Comparison of ENCODE assay signal across 8 mouse cellular contexts in the genomic region with DNA sequence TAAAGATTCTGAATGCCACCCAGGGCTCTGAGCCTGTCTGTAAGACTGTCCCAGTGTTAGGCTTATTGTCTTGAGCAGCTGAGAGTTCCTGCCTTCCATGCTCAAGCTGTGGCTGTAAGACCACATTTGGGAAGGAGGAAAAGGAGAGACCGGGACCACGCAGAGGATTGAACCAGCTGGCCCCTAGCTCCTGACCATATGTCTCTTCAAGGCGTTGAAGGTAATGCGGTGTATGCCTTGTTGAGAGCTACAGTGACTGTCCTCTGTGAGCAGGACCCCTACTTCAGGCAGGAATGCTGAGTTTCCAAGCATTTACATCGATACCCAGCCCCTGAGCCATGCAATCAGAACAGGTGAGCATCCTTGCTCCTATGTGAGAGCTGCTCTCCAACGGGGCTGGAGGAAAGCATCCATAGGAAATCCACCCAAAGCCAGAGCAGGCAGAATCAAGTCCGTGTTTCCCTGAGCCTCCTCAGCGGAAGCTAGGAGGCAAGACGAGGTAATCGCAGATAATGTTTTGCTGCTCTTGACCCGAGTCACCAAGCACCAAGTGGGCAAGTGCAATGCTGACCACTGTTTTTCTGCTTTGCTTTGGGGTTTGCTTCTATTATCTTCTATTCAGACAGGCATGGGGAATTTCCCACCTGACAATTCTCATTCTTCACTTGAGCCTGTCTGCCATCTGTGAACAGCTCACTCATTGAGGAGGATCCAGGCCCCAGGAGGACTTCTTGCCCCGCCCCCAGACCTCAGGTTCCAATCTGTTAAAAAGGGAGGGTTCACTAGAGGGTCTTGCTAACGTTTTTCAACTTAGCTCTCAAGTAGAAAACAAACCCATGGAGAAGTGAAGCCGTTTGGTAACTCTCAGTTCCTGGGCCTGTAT. TPM values are rescaled to one million over a fixed set of nuclear protein-coding genes. Genes with fewer than 3 reads are reported as not detected.
DNase-seq lines count a peak whose midpoint lies in the region; ATAC-seq lines count a peak whose summit lies in the region.

No protein-coding gene starts in this region.

- DNase-seq in heart, adult 11 months, result no peak
- DNase-seq in midbrain, embryonic 10.5 days (ENCODE audit: low spot score), result peak; percentile 47
- DNase-seq in gastrocnemius, postnatal 25 days, result no peak
- no peak for DNase-seq in urinary bladder, postnatal 4 days (ENCODE audit: low spot score in 2 of 2)

- H3K27ac ChIP-seq in heart, embryonic 15.5 days, result peak overlapping the region; percentile 25; the same call in 1 of the 2 replicates
- H3K27ac ChIP-seq in brown adipose tissue, adult 24 weeks (replicated peaks; ENCODE audit: low read depth, low read length), result no peak overlapping the region
- H3K27ac ChIP-seq in forebrain, embryonic 12.5 days, result peak overlapping the region; percentile 81
- peak overlapping the region; percentile 99 for H3K27ac ChIP-seq in midbrain, embryonic 10.5 days (replicated peaks)

- peak overlapping the region; percentile 36 for H3K9ac ChIP-seq in heart, embryonic 15.5 days
- H3K9ac ChIP-seq in forebrain, embryonic 12.5 days, result peak overlapping the region; percentile 38

- ATAC-seq in heart, embryonic 15.5 days (replicated peaks; ENCODE audit: insufficient number of reproducible peaks, insufficient read depth, low FRiP score, low read depth), result no peak
- peak; percentile 27; the same call in 1 of the 2 replicates for ATAC-seq in forebrain, embryonic 12.5 days (ENCODE audit: low FRiP score)
- no peak for ATAC-seq in megakaryocyte progenitor cell, adult 5-6 weeks (replicated peaks; ENCODE audit: poor library complexity)

- peak overlapping the region; percentile 92 for H3K4me3 ChIP-seq in heart, embryonic 15.5 days
- H3K4me3 ChIP-seq in brown adipose tissue, adult 24 weeks (ENCODE audit: insufficient read depth, low read depth, low read length), result peak overlapping the region; percentile 11; the same call in 1 of the 2 replicates
- H3K4me3 ChIP-seq in forebrain, embryonic 12.5 days (replicated peaks), result peak overlapping the region; percentile 80
- peak overlapping the region; percentile 94 for H3K4me3 ChIP-seq in midbrain, embryonic 10.5 days

- no peaks in the 10 kb centered on the region for H3K27me3 ChIP-seq in heart, embryonic 15.5 days
- H3K27me3 ChIP-seq in forebrain, embryonic 12.5 days, result no peaks in the 10 kb centered on the region
- H3K27me3 ChIP-seq in midbrain, embryonic 10.5 days (ENCODE audit: low read depth, poor library complexity, severe bottlenecking), result no peaks in the 10 kb centered on the region

- peaks cover 62% of the 10 kb centered on the region for H3K4me1 ChIP-seq in heart, embryonic 15.5 days (replicated peaks)
- peaks cover 3% of the 10 kb centered on the region for H3K4me1 ChIP-seq in brown adipose tissue, adult 24 weeks (ENCODE audit: control insufficient read depth, insufficient read depth, insufficient read length, low read length)
- H3K4me1 ChIP-seq in forebrain, embryonic 12.5 days, result peaks cover 60% of the 10 kb centered on the region
- H3K4me1 ChIP-seq in midbrain, embryonic 10.5 days, result peaks cover 75% of the 10 kb centered on the region

- H3K4me2 ChIP-seq in heart, embryonic 15.5 days, result peak overlapping the region; percentile 85
- peak overlapping the region; percentile 84 for H3K4me2 ChIP-seq in forebrain, embryonic 12.5 days

- H3K9me3 ChIP-seq in heart, embryonic 15.5 days (replicated peaks), result no peaks in the 10 kb centered on the region
- H3K9me3 ChIP-seq in forebrain, embryonic 12.5 days, result no peaks in the 10 kb centered on the region
- no peaks in the 10 kb centered on the region for H3K9me3 ChIP-seq in midbrain, embryonic 10.5 days (replicated peaks)

- WGBS in heart, embryonic 15.5 days, result 40% methylated on average over 14 of the region's 14 CpGs
- 40% methylated on average over 14 of the region's 14 CpGs for WGBS in forebrain, embryonic 12.5 days
- WGBS in midbrain, embryonic 10.5 days, result 52% methylated on average over 14 of the region's 14 CpGs

- no peaks in the 10 kb centered on the region for H3K36me3 ChIP-seq in heart, embryonic 15.5 days
- peaks cover 14% of the 10 kb centered on the region for H3K36me3 ChIP-seq in forebrain, embryonic 12.5 days (replicated peaks)
- H3K36me3 ChIP-seq in midbrain, embryonic 10.5 days, result peaks cover 35% of the 10 kb centered on the region

RNA-seq across cellular contexts. Expression of a gene that starts 3.0 kb away (rescaled TPM):
- 3.1 TPM in 2 replicates for polyA plus RNA-seq in heart, embryonic 15.5 days (2015; fragmentation: Nextera tagmentation; extraction: Ambion mirVana)
- 2.7 and 4.0 TPM in 2 replicates for polyA plus RNA-seq in brown adipose tissue, adult 24 weeks (2012; ENCODE audit: insufficient read depth, insufficient read length, missing spikeins)
- polyA plus RNA-seq in forebrain, embryonic 12.5 days (2016; fragmentation: Nextera tagmentation; extraction: Ambion mirVana), result 4.4 and 5.3 TPM in 2 replicates
- polyA plus RNA-seq in midbrain, embryonic 10.5 days (2016; fragmentation: Nextera tagmentation; extraction: Ambion mirVana), result 3.0 and 4.0 TPM in 2 replicates
- 0.12 TPM in 2 replicates for total RNA-seq in megakaryocyte progenitor cell, adult 5-6 weeks (2015)
- 0.03 and 0.17 TPM in 2 replicates for total RNA-seq in megakaryocyte progenitor cell, adult 5-6 weeks (2017)
- total RNA-seq in gastrocnemius, postnatal 25 days (2021), result 10 to 100 TPM; 12.6 to 19.4 TPM

Comparison
In these comparisons a context has a peak if more than half of its experiments do, and no peak if none do; other contexts are left out.
1. H3K4me3 ChIP-seq: peak in every context shown above with its lines; median percentile 94 in midbrain, embryonic 10.5 days; 92 in heart, embryonic 15.5 days; 80 in forebrain, embryonic 12.5 days; 11 in brown adipose tissue, adult 24 weeks.